Mouse (Mus musculus): Measurements from ENCODE around the gene Zic1.

GRCm38 (mm10) chr9:91394211-91394646 is 28.6 kb upstream of the Zic1 start:
- TF ChIP-seq POLR2A (IDR thresholded peaks at IDR 0.05; ENCODE audit: control insufficient read depth, extremely low read depth, insufficient read depth, low read length, poor library complexity), result no peak
- TF ChIP-seq CTCF (IDR thresholded peaks at IDR 0.05; ENCODE audit: borderline replicate concordance, control insufficient read depth, extremely low read depth, insufficient read depth, low read length, poor library complexity), result no peak
